Mouse (Mus musculus): ENCODE results near the gene Lmbrd1. TPM values are rescaled to one million over a fixed set of nuclear protein-coding genes. Genes with fewer than 3 reads are reported as not detected.
"Not testable (repeated sequence)": the region's sequence is repeated elsewhere in the genome, so short reads cannot be mapped to it uniquely, and the experiment has no call there.

Lmbrd1 gene
- polyA plus RNA-seq (2015; fragmentation: Nextera tagmentation; extraction: Ambion mirVana): 35.0 and 36.5 TPM in 2 replicates

DNA sequence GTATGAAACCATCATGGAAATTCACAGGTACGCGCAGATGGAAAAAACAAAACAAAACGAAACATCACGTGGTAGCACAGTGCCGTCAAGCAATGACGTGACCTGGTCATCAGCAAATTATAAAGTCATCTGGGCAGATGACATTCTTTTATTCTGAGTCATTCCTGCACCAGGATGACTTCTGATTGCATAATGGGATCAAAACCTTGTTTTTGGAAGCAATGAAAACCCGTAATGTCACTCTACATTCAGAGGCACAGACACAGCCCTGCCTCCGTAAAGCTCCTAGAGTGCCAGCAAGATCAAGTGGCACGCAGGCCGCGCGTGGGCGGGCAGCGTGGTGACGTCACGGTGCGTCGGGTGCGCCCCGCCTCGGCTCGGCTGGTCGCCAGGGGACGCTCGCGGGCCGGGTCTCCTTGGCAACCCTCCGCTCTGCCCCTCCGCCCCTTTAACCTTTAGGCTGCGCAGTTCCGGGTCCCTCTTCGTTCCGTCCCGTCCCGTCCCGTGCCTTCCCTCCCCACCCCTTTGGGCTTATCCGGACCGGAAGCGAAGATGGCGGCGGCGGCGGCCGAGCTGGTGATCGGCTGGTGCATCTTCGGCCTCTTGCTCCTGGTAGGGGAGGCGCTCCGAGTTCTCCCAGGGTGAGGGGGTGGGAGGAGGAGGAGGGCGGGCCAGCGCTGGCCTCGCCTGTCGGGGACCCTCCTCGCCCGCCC is at the start of gene Lmbrd1:
Gene Lmbrd1, plus strand, starts transcription at position 426 of the 713 bp plus-strand sequence.
- WGBS: under 1% methylated on average over 49 of the region's 54 CpGs
- H3K27me3 ChIP-seq (replicated peaks): no peaks in the 10 kb centered on the region
- no peaks in the 10 kb centered on the region; the same call in 1 of the 2 replicates for H3K4me1 ChIP-seq
- H3K9ac ChIP-seq: peak within 1 kb of the TSS; percentile 65
- H3K4me2 ChIP-seq: peak within 1 kb of the TSS; percentile 47
- H3K27ac ChIP-seq: peak within 1 kb of the TSS; percentile 84
- peak within 1 kb of the TSS; percentile 76 for H3K4me3 ChIP-seq (replicated peaks)
- peak; percentile 90 for ATAC-seq (ENCODE audit: insufficient read depth, low FRiP score, low read depth)
- H3K36me3 ChIP-seq: no peaks in the 10 kb centered on the region
- H3K9me3 ChIP-seq: no peaks in the 10 kb centered on the region

DNA sequence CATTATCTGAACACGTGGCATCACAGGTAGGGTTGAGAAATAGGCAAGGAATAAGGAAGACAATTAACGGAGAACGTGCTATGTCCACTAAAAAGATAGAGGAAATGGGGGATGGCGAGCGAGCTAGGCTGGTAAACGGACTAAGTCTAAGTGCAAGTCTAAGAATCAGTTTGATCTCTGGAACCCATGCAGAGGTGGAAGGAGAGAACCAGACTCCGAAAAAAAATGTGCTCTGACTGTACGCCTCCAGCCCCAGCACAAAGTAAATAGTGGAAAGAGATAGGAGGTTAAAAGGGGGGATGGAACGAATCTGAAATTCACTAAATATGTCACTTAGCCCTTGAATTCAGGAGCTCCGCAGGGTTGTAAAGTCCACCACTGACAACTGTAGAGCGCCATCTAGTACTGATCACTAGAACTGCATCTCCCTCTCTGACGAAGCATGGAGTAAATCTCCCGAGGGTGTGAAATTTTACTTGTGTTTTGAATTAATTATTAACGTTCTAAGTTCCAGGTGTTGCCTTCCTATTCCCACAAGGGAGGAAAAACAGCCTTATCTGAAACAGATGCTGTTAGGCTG is 44.8 kb upstream of the Lmbrd1 start:
- Histone ChIP-seq H3K4me2 (peak overlapping the region; percentile 24; the same call in 1 of the 2 replicates), H3K9me3 (no peaks in the 10 kb centered on the region), H3K27ac (no peak overlapping the region), H3K36me3 (no peaks in the 10 kb centered on the region), H3K9ac (no peak overlapping the region), H3K4me1 (no peaks in the 10 kb centered on the region), H3K27me3 (replicated peaks) (no peaks in the 10 kb centered on the region), H3K4me3 (replicated peaks) (no peak overlapping the region)
- no peak for ATAC-seq (ENCODE audit: insufficient read depth, low FRiP score, low read depth)
- WGBS: 27% methylated on average over 14 of the region's 14 CpGs

DNA sequence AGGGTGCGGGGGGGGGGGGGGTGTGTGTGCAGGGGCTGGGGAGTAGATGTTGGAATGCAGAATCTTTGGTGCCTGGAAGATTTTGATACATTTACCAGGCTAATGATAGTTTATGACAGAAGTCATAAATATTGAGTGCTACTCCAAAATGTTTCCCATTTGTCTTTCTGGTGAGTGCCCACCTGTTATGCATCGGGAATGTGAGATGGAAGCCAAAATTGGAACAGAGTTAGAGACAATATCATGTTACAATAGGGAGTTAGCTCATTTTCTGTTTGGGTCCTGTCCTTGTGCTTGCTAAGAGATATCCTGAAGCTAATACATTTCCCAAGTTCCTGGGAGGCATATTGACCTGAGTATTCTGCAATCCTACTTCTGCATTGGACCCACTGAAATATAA is 28.3 kb upstream of the Lmbrd1 start:
- WGBS: 30% methylated on average over 2 of the region's 2 CpGs
- H3K4me2 ChIP-seq: no peak overlapping the region
- ATAC-seq (ENCODE audit: insufficient read depth, low FRiP score, low read depth): no peak
- no peaks in the 10 kb centered on the region for H3K9me3 ChIP-seq
- H3K4me1 ChIP-seq: no peaks in the 10 kb centered on the region
- no peaks in the 10 kb centered on the region for H3K36me3 ChIP-seq
- no peak overlapping the region for H3K27ac ChIP-seq
- no peaks in the 10 kb centered on the region for H3K27me3 ChIP-seq (replicated peaks)
- no peak overlapping the region for H3K9ac ChIP-seq
- no peak overlapping the region for H3K4me3 ChIP-seq (replicated peaks)

DNA sequence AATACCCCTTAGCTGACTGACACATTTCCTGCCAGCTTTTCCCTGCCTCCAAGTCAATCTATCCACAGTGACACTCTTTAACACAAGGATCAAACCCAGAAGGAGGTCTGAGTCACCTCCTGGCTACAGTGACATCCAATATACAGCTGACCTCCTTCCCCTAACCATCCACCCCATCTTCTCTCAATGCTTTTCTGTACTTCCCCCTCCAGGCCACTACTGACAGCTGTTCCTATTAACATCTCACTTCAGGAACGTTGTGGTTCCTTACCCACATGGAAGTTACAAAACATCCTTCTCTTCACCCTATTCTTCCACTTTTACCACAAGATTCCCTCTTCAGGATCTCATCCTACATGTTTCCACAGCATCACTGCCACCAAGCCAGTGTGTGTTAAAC is 18.5 kb upstream of the Lmbrd1 start:
- no peak overlapping the region for H3K27ac ChIP-seq
- ATAC-seq (ENCODE audit: insufficient read depth, low FRiP score, low read depth): no peak
- H3K27me3 ChIP-seq (replicated peaks): no peaks in the 10 kb centered on the region
- no peaks in the 10 kb centered on the region for H3K9me3 ChIP-seq
- no peaks in the 10 kb centered on the region for H3K4me1 ChIP-seq
- 62% methylated on average over 1 of the region's 1 CpGs for WGBS
- H3K4me2 ChIP-seq: no peak overlapping the region
- H3K36me3 ChIP-seq: no peaks in the 10 kb centered on the region
- H3K4me3 ChIP-seq (replicated peaks): no peak overlapping the region
- no peak overlapping the region for H3K9ac ChIP-seq

DNA sequence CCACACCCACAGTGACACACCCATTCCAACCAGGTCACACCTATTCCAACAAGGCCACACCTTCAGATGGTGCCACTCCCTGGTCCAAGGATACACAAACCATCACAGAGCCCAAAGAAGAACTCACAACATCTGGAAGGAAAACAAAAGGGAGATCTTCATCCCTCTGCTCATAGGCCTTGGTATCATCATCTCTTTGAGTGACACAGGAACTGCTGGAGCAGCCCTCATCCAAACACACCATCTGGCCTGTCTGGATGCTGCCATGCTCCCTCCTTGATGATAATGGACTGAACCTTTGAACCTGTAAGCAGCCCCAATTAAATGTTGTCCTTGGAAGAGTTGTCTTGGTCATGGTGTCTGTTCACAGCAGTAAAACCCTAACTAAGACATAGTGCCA is 17.8 kb upstream of the Lmbrd1 start:
- not testable (repeated sequence) for H3K36me3 ChIP-seq; H3K27me3 ChIP-seq (replicated peaks); H3K27ac ChIP-seq; H3K4me2 ChIP-seq; ATAC-seq (ENCODE audit: insufficient read depth, low FRiP score, low read depth); H3K4me3 ChIP-seq (replicated peaks); H3K4me1 ChIP-seq; H3K9me3 ChIP-seq; H3K9ac ChIP-seq

DNA sequence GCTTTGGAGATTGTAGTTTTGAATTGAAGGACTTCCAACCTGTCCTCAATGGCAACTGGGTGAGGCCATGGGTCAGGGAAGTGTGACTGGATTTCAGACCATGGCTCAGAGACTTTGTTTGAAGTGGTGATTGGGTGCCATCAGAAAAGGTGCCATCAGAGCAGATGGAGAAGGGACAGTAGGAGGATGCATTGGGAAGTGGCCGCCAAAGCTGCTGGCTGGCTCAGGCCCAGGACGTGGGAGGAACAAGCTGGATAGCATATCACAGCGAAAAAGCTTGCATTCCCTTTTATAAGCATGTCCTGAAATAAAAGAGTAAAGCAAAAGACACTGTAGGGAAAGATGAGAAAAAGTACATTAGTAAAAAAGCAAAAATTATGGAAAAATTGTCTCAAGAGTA is 16.9 kb upstream of the Lmbrd1 start:
- no peaks in the 10 kb centered on the region for H3K27me3 ChIP-seq (replicated peaks)
- H3K4me3 ChIP-seq (replicated peaks): no peak overlapping the region
- WGBS: 84% methylated on average over 3 of the region's 3 CpGs
- no peak overlapping the region for H3K4me2 ChIP-seq
- ATAC-seq (ENCODE audit: insufficient read depth, low FRiP score, low read depth): no peak
- H3K9ac ChIP-seq: no peak overlapping the region
- H3K4me1 ChIP-seq: no peaks in the 10 kb centered on the region
- no peak overlapping the region for H3K27ac ChIP-seq
- no peaks in the 10 kb centered on the region for H3K36me3 ChIP-seq
- H3K9me3 ChIP-seq: no peaks in the 10 kb centered on the region

DNA sequence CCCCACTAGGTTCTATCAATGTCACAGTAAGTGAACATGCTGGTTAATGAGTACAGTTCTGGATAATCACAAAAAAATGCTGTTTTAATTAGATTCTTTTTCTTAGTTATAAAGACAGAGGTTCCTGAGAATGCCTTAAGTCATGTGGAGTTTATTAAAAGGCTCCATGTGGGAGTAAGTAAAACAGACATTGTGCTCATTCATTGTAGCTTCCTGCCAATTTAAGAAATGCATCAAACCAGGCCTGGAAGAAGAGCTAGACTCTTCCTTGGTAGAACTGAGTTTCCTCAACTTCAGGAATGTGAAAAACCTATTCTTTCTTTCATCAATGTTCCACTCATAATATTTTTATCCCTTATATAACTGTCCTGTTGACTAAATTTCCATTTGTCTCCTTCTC is 14.3 kb upstream of the Lmbrd1 start:
- no peaks in the 10 kb centered on the region for H3K27me3 ChIP-seq (replicated peaks)
- no peaks in the 10 kb centered on the region for H3K9me3 ChIP-seq
- no peaks in the 10 kb centered on the region for H3K4me1 ChIP-seq
- H3K27ac ChIP-seq: no peak overlapping the region
- H3K4me3 ChIP-seq (replicated peaks): no peak overlapping the region
- no peaks in the 10 kb centered on the region for H3K36me3 ChIP-seq
- no peak overlapping the region for H3K4me2 ChIP-seq
- no peak overlapping the region for H3K9ac ChIP-seq
- no peak for ATAC-seq (ENCODE audit: insufficient read depth, low FRiP score, low read depth)

DNA sequence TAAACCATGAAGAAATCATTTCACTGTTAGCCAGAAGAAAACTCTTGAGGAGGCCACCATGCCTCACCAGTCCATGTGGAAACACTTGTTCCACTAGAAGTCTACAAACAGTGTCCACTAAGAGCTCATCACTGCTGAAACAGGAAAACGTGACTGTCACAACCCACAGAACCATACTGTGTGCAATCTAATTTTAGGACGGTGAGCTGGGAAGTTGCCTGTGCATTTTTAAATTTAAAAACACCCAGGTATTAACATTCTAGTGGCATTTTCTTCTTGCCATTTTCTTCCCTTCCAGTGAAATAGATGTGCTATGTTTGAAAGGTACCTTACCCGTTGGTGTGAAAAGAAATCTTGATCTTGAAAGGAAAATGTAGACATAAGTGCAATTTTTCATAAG is 5.2 kb upstream of the Lmbrd1 start:
- H3K9ac ChIP-seq: no peak overlapping the region
- no peaks in the 10 kb centered on the region for H3K27me3 ChIP-seq (replicated peaks)
- H3K36me3 ChIP-seq: no peaks in the 10 kb centered on the region
- H3K4me1 ChIP-seq: no peaks in the 10 kb centered on the region
- no peaks in the 10 kb centered on the region for H3K9me3 ChIP-seq
- no peak overlapping the region for H3K4me3 ChIP-seq (replicated peaks)
- WGBS: 55% methylated on average over 3 of the region's 3 CpGs
- no peak overlapping the region for H3K27ac ChIP-seq
- no peak overlapping the region for H3K4me2 ChIP-seq
- no peak for ATAC-seq (ENCODE audit: insufficient read depth, low FRiP score, low read depth)

DNA sequence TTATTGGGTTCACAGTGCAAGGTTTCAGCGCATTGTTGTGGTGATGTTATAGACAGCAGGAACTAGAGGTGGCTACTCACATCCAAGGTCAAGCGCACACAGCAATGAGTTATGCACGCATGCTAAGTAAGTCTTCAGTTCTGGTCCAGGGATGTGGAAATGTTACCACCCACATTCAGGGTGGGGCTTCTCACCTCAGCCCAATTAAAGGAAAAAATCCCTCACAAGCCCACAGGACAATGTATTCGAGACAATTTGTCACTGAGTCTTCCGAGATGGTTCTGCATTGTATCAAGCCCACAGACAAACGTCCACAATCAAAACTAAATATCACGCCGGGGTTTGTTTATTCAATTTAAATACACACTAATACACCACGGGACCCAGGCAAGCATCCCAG is 724 bp upstream of the Lmbrd1 start:
- Histone ChIP-seq H3K36me3 (no peaks in the 10 kb centered on the region), H3K4me1 (no peaks in the 10 kb centered on the region; the same call in 1 of the 2 replicates), H3K27ac (no peak overlapping the region), H3K9ac (no peak overlapping the region), H3K9me3 (no peaks in the 10 kb centered on the region), H3K4me2 (peak overlapping the region; percentile 47), H3K27me3 (replicated peaks) (no peaks in the 10 kb centered on the region), H3K4me3 (replicated peaks) (peak overlapping the region; percentile 76)
- ATAC-seq (ENCODE audit: insufficient read depth, low FRiP score, low read depth): no peak
- WGBS: 53% methylated on average over 9 of the region's 9 CpGs

DNA sequence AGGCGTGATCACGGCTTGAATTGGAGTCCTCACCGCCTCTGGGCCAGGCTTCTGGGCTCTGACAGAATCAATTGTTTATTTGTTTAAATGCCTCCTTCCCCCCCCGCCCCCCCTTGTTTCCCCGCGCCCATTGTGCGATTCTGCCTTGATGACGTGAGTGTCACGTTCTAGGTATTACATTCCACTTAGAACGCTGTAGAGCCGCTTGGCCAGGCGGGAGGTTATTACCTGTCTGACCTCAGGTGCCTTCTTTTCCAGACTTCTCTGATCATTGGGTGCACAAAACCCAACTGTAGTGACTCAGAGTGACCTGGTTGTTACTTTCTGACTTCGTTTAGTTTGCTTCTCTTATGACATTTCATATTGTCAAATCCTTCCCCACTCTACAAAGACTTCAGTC is 641 bp downstream of the Lmbrd1 start:
- no peaks in the 10 kb centered on the region for H3K27me3 ChIP-seq (replicated peaks)
- peak overlapping the region; percentile 84 for H3K27ac ChIP-seq
- H3K9me3 ChIP-seq: no peaks in the 10 kb centered on the region
- no peaks in the 10 kb centered on the region; the same call in 1 of the 2 replicates for H3K4me1 ChIP-seq
- peak overlapping the region; percentile 65 for H3K9ac ChIP-seq
- peak overlapping the region; percentile 76 for H3K4me3 ChIP-seq (replicated peaks)
- 2% methylated on average over 13 of the region's 13 CpGs for WGBS
- H3K36me3 ChIP-seq: no peaks in the 10 kb centered on the region
- ATAC-seq (ENCODE audit: insufficient read depth, low FRiP score, low read depth): peak; percentile 6; the same call in 1 of the 2 replicates
- peak overlapping the region; percentile 47 for H3K4me2 ChIP-seq

DNA sequence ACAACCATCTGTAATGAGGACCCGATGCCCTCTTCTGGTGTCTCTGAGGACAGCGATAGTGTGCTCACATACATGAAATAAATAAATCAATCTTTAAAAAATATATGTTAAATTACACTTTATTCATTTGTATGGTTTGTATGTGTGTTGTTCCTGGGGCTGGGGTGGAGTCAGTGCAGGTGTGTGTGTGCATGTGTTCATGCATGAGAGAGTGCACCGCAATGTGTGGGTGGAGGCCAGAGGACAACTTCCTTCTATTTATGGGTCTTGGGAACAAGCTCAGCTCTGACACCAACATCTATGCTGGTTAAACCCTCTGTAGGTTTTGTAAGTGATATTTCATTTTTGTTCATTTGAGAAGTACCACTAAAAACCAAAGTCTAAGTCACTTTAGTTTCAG is 2.6 kb downstream of the Lmbrd1 start:
- Histone ChIP-seq H3K4me2 (no peak overlapping the region), H3K36me3 (no peaks in the 10 kb centered on the region), H3K9ac (no peak overlapping the region), H3K4me3 (replicated peaks) (no peak overlapping the region), H3K4me1 (no peaks in the 10 kb centered on the region; the same call in 1 of the 2 replicates), H3K9me3 (no peaks in the 10 kb centered on the region), H3K27ac (no peak overlapping the region), H3K27me3 (replicated peaks) (no peaks in the 10 kb centered on the region)
- ATAC-seq (ENCODE audit: insufficient read depth, low FRiP score, low read depth): no peak
- WGBS: 98% methylated on average over 3 of the region's 3 CpGs

DNA sequence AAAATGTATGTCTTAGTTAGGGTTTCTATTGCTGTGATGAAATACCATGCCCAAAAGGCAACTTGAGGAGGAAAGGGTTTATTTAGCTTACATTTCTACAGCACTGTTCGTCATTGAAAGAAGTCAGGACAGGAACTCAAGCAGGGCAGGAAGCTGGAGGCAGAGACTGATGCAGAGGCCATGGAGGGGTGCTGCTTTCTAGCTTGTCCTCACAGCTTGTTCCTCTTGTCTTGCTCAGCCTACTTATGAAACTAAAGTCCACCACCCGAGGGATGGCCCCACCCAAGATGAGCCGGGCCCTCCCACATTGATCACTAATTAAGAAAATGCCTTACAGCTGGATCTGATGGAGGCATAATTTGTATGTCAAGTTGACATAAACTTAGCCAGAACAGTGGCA is 3.5 kb downstream of the Lmbrd1 start:
- H3K27me3 ChIP-seq (replicated peaks): no peaks in the 10 kb centered on the region
- H3K36me3 ChIP-seq: no peaks in the 10 kb centered on the region
- WGBS: 68% methylated on average over 3 of the region's 3 CpGs
- ATAC-seq (ENCODE audit: insufficient read depth, low FRiP score, low read depth): no peak
- H3K9me3 ChIP-seq: no peaks in the 10 kb centered on the region
- H3K27ac ChIP-seq: no peak overlapping the region
- H3K4me3 ChIP-seq (replicated peaks): no peak overlapping the region
- H3K4me1 ChIP-seq: no peaks in the 10 kb centered on the region; the same call in 1 of the 2 replicates
- H3K9ac ChIP-seq: no peak overlapping the region
- no peak overlapping the region for H3K4me2 ChIP-seq
